Mouse (Mus musculus) liver, postnatal 0 days (tissue): Measurements from ENCODE around the gene Gm973. TPM values are rescaled to one million over a fixed set of nuclear protein-coding genes. Genes with fewer than 3 reads are reported as not detected.

Experiments
- ATAC-seq: fragments of 200-750 bp; cut with Nextera tagmentation; 2 replicates; pipeline ENCODE4 v1.8.0; 2017; ENCODE audit warnings: mild to moderate bottlenecking, moderate library complexity
- DNase-seq: peaks from one replicate; pipeline ENCODE4 v3.0.0-alpha.2; 2016
- H3K27ac ChIP-seq: fragments of 300-500 bp; sonication (generic); 2 replicates; pipeline ENCODE4 v1.5.1; 2014; ENCODE audit warnings: antibody characterized with exemption, moderate library complexity, mild to moderate bottlenecking, low read depth
- H3K27me3 ChIP-seq: fragments of 300-500 bp; sonication (generic); 2 replicates; pipeline ENCODE4 v1.6.1; 2014; ENCODE audit warnings: low read length, control low read depth, mixed read lengths; ENCODE audit not compliant: insufficient read depth
- H3K36me3 ChIP-seq: fragments of 300-500 bp; sonication (generic); replicated peaks from 2 replicates; pipeline ENCODE4 v1.6.1; 2014; ENCODE audit warnings: mild to moderate bottlenecking, control low read depth, low read length, moderate library complexity, mixed read lengths; ENCODE audit not compliant: insufficient read depth
- H3K4me1 ChIP-seq: fragments of 300-500 bp; sonication (generic); 2 replicates; pipeline ENCODE4 v1.6.1; 2014; ENCODE audit warnings: antibody characterized with exemption, mild to moderate bottlenecking, control low read depth; ENCODE audit not compliant: insufficient read depth
- H3K4me2 ChIP-seq: fragments of 300-500 bp; sonication (generic); 2 replicates; pipeline ENCODE4 v1.6.1; 2014; ENCODE audit warnings: low read depth, mild to moderate bottlenecking, low read length, moderate library complexity, mixed read lengths
- H3K4me3 ChIP-seq: fragments of 300-500 bp; sonication (generic); 2 replicates; pipeline ENCODE4 v1.5.1; 2014; ENCODE audit warnings: low read depth, low read length
- H3K9ac ChIP-seq: fragments of 300-500 bp; sonication (generic); replicated peaks from 2 replicates; pipeline ENCODE4 v1.6.1; 2014; ENCODE audit warnings: mild to moderate bottlenecking, moderate library complexity
- H3K9me3 ChIP-seq: fragments of 300-500 bp; sonication (generic); 2 replicates; pipeline ENCODE4 v1.6.1; 2016; ENCODE audit warnings: mild to moderate bottlenecking, control low read depth, low read length, mixed read lengths
- CTCF ChIP-seq: sonication (generic); IDR thresholded peaks from 2 replicates; pipeline ENCODE4 v1.5.1; 2016; ENCODE audit warnings: antibody characterized with exemption, low read depth
- EP300 ChIP-seq: IDR thresholded peaks from 2 replicates; pipeline ENCODE4 v1.6.1; 2016; ENCODE audit warnings: antibody characterized with exemption, low read depth, mild to moderate bottlenecking
- WGBS: fragments of 180-500 bp; shearing (Covaris S2); extraction: QIAGEN DNeasy Blood & Tissue Kit; methylation state at CpG from one replicate; pipeline ENCODE4 v1.1.7; 2014; ENCODE audit not compliant: insufficient replicate concordance; 5-methylcytosine and 5-hydroxymethylcytosine counted together
- polyA plus RNA-seq: library from polyadenylated mRNA; unstranded; fragments of >200 nt; fragmentation: Nextera tagmentation; extraction: Ambion mirVana; gene quantifications from 2 replicates; pipeline ENCODE4 v1.2.1, GENCODE M21; 2015

The Gm973 gene
- polyA plus RNA-seq, 1 experiment from 2014 or later: not detected

DNA sequence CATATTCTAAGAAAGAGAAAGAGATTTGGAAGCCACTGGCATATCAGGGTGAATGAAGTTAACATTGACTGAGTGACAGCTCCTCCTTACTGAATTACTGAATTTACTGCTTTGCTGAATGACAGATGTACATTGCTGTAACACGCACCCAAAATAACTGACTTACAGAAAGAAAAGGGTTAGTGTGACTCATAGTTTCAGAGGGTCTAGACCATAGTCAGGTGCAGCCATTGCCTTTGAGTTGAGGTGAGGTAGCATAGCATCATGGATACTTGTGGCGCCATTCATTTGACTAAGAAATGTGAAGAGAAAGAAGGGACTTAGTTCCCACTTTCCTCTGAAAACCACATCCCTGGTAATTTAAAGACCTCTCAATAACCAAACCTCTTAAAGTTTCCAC lies 157.6 kb downstream of the Gm973 start:
- Histone ChIP-seq H3K9me3 (no peaks in the 10 kb centered on the region), H3K9ac (no peak overlapping the region), H3K27me3 (no peaks in the 10 kb centered on the region), H3K4me1 (peaks cover 9% of the 10 kb centered on the region; the same call in 1 of the 2 replicates), H3K36me3 (no peaks in the 10 kb centered on the region), H3K4me3 (no peak overlapping the region), H3K27ac (no peak overlapping the region), H3K4me2 (no peak overlapping the region)
- ATAC-seq (no peak), DNase-seq (no peak)
- 90% methylated on average over 2 of the region's 2 CpGs for WGBS
- TF ChIP-seq CTCF: no peak
- no peak for TF ChIP-seq EP300

DNA sequence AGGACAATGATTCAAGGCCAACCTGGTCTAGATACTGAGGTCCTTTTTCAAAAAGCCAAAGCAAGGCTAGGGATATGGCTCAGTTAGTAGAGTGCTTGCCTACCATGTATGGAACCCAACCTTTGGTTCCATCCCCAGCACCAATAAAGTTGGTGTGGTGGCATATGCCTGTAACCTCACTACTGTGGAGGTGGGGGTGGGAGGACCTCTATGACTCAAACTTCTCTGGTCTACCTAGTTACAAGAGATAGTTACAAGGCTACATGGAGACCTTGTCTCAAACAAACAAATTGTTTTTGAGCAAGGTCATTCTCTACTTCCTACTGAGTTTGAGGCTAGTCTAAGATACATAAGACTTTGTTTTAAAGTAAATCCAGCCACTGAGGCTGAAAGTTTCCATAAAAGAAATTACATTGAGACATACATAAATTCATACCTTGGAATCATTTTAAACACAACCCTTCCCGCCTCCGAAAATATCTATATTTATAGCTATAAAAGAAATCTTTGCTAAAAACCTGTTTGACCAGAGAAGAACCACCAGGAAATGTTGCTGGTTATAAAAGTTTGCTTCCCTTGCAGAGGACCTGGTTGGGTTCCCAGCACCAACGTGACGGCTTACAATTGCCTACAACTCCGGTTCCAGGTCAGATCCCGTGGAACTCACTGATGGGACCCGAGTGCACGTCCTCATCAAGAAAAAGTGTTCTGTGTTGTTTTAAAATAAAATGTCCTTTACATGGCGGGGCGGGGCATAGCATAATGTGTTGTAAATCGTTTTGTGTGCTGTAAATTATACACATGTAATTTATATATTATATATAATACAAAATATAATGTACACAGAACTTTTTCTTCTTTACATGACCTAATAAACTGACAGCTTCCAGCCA lies 168.1 kb downstream of the Gm973 start:
- peak; percentile 33 for DNase-seq
- TF ChIP-seq EP300 (no peak), CTCF (no peak)

DNA sequence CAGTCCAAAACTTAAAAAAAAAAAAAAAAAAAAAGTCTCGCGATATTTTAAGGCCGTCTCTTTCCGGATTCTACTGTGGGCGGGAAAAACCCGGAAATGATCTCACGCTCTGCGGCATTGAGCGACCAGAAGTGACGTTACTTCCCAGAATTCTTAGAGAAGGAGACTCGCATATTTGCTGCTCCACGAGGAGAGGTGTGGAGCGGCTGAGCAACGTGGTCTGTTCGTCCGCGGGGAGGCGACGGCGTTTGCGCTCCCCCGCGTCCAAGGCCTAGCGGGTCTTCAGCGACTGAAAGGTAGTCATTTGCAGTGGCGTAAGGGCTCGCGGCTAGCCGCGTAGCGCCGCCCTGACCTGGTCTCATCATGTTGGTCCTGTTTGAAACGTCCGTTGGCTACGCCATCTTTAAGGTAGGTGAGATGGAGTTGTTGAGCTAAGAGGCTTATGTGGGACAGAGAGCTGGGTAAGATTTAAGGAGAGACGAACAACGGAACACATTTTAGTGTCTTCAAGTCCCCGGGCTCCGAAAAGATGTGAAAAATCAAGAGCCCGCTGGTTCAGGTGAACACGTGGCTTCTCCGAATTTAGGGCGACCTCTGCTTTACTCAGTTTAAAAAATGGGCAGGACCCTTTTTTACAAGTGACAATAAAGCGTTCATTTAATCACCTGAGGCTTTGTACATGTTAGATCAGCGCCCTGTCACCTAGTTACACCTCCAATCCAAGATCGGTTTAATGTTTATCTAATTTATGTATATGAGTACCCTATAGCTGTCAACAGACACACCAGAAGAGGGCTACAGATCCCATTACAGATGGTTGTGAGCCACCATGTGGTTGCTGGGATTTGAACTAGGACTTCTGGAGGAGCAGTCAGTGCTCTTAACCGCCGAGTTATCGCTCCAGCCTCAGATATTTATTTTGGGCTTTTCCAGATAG lies 169.0 kb downstream of the Gm973 start, which contains the start of gene Nop58:
Gene Nop58 (plus strand): TSS at position 153 of the 937 bp plus-strand sequence.
- no peaks in the 10 kb centered on the region for H3K9me3 ChIP-seq
- no peaks in the 10 kb centered on the region for H3K36me3 ChIP-seq
- H3K9ac ChIP-seq: peak within 1 kb of the TSS; percentile 64
- under 1% methylated on average over 49 of the region's 49 CpGs for WGBS
- H3K27ac ChIP-seq: peak within 1 kb of the TSS; percentile 77
- ATAC-seq (peak; percentile 96), DNase-seq (peak; percentile 88)
- H3K4me3 ChIP-seq: peak within 1 kb of the TSS; percentile 65
- peaks cover 15% of the 10 kb centered on the region for H3K4me1 ChIP-seq
- H3K27me3 ChIP-seq: no peaks in the 10 kb centered on the region
- TF ChIP-seq EP300: peak; percentile 90
- no peak for TF ChIP-seq CTCF
- H3K4me2 ChIP-seq: peak within 1 kb of the TSS; percentile 72

More for the DNA sequence above, 168.1 kb downstream of the Gm973 start:
- Histone ChIP-seq H3K9me3 (no peaks in the 10 kb centered on the region), H3K4me2 (peak overlapping the region; percentile 72), H3K4me3 (peak overlapping the region; percentile 65), H3K9ac (peak overlapping the region; percentile 47; the same call in 1 of the 2 replicates), H3K27me3 (no peaks in the 10 kb centered on the region), H3K36me3 (no peaks in the 10 kb centered on the region), H3K27ac (peak overlapping the region; percentile 77), H3K4me1 (peaks cover 15% of the 10 kb centered on the region)
- ATAC-seq: peak; percentile 46
- WGBS: 6% methylated on average over 11 of the region's 11 CpGs

Other genes with a start within 250 kb of the Gm973 start
- 0.76 and 0.99 TPM in 2 replicates for gene Fzd7, start 33.8 kb upstream of the Gm973 start, polyA plus RNA-seq
- 96.2 and 97.3 TPM in 2 replicates for gene Sumo1, start 154.6 kb downstream of the Gm973 start, polyA plus RNA-seq
- gene Nop58, start 168.7 kb downstream of the Gm973 start, polyA plus RNA-seq: 80.6 and 81.8 TPM in 2 replicates
- gene Bmpr2, start 247.1 kb downstream of the Gm973 start, polyA plus RNA-seq: 1.6 and 1.8 TPM in 2 replicates